Mouse (Mus musculus) WW6 (cell line): ENCODE measurements around the gene Znfx1.

Source experiments
- DNase-seq: peaks from one replicate; pipeline ENCODE4 v3.0.0-alpha.2; 2013; ENCODE audit warnings: low read depth, low spot score

Znfx1 gene

GRCm38 (mm10) chr2:167071641-167072601 is 9.1 kb upstream of the Znfx1 start:
- DNase-seq = no peak

GRCm38 (mm10) chr2:167071266-167071640 is 8.4 kb upstream of the Znfx1 start:
- DNase-seq = no peak

- no peak for DNase-seq
These were observed 7.5 kb upstream of the Znfx1 start for GRCm38 (mm10) chr2:167070341-167070740.

- no peak for DNase-seq
These were observed 4.8 kb upstream of the Znfx1 start for GRCm38 (mm10) chr2:167067575-167067974.

- no peak for DNase-seq
These were observed 4.0 kb upstream of the Znfx1 start for GRCm38 (mm10) chr2:167066528-167067516.

GRCm38 (mm10) chr2:167066031-167066430 is 3.2 kb upstream of the Znfx1 start:
- no peak for DNase-seq

- DNase-seq = no peak
These were observed 1.9 kb upstream of the Znfx1 start for GRCm38 (mm10) chr2:167064601-167065295.

GRCm38 (mm10) chr2:167063906-167064496 is 1.2 kb upstream of the Znfx1 start:
- DNase-seq = no peak

- no peak for DNase-seq
These were observed 311 bp downstream of the Znfx1 start for GRCm38 (mm10) chr2:167062497-167062911.

GRCm38 (mm10) chr2:167061381-167062034 is 1.3 kb downstream of the Znfx1 start:
- no peak for DNase-seq

- no peak for DNase-seq
These were observed 2.1 kb downstream of the Znfx1 start for GRCm38 (mm10) chr2:167060761-167061160.

GRCm38 (mm10) chr2:167060360-167060759 is 2.5 kb downstream of the Znfx1 start:
- DNase-seq = no peak

- DNase-seq = no peak
These were observed 2.9 kb downstream of the Znfx1 start for GRCm38 (mm10) chr2:167059960-167060359.

GRCm38 (mm10) chr2:167059536-167059935 is 3.3 kb downstream of the Znfx1 start:
- DNase-seq = no peak

- no peak for DNase-seq
These were observed 3.9 kb downstream of the Znfx1 start for GRCm38 (mm10) chr2:167058814-167059387.

GRCm38 (mm10) chr2:167058201-167058600 is 4.6 kb downstream of the Znfx1 start:
- DNase-seq = no peak

- no peak for DNase-seq
These were observed 5.9 kb downstream of the Znfx1 start for GRCm38 (mm10) chr2:167056942-167057323.

GRCm38 (mm10) chr2:167056210-167056941 is 6.4 kb downstream of the Znfx1 start:
- no peak for DNase-seq

- DNase-seq = no peak
These were observed 7.4 kb downstream of the Znfx1 start for GRCm38 (mm10) chr2:167055386-167055785.
